Mouse (Mus musculus) stomach, postnatal 0 days (tissue): ENCODE results near the gene Zmym5. TPM values are rescaled to one million over a fixed set of nuclear protein-coding genes. Genes with fewer than 3 reads are reported as not detected.
"Not testable (repeated sequence)": the region's sequence is repeated elsewhere in the genome, so short reads cannot be mapped to it uniquely, and the experiment has no call there.

Experiments used
- ATAC-seq: fragments of 200-750 bp; cut with Nextera tagmentation; 2 replicates; pipeline ENCODE4 v1.8.0; 2017; ENCODE audit not compliant: low FRiP score, low TSS enrichment
- DNase-seq: peaks from one replicate; pipeline ENCODE4 v3.0.0-alpha.2; 2016; ENCODE audit warnings: low spot score
- H3K27ac ChIP-seq: fragments of 300-500 bp; sonication (generic); replicated peaks from 2 replicates; pipeline ENCODE4 v1.5.1; 2014; ENCODE audit warnings: mild to moderate bottlenecking, control low read depth
- H3K27me3 ChIP-seq: fragments of 300-500 bp; sonication (generic); 2 replicates; pipeline ENCODE4 v1.6.1; 2014; ENCODE audit warnings: low read length; ENCODE audit not compliant: control insufficient read depth, insufficient read depth
- H3K36me3 ChIP-seq: fragments of 300-500 bp; sonication (generic); 2 replicates; pipeline ENCODE4 v1.6.1; 2014; ENCODE audit warnings: low read length, mixed read lengths; ENCODE audit not compliant: control insufficient read depth, insufficient read depth
- H3K4me1 ChIP-seq: fragments of 300-500 bp; sonication (generic); replicated peaks from 2 replicates; pipeline ENCODE4 v1.6.1; 2014; ENCODE audit warnings: antibody characterized with exemption; ENCODE audit not compliant: control insufficient read depth, insufficient read depth
- H3K4me2 ChIP-seq: fragments of 300-500 bp; sonication (generic); replicated peaks from 2 replicates; pipeline ENCODE4 v1.6.1; 2014; ENCODE audit warnings: low read depth, mild to moderate bottlenecking, control low read depth, moderate library complexity
- H3K4me3 ChIP-seq: fragments of 300-500 bp; sonication (generic); 2 replicates; pipeline ENCODE4 v1.5.1; 2014; ENCODE audit warnings: low read depth, low read length, control low read depth
- H3K9ac ChIP-seq: fragments of 300-500 bp; sonication (generic); 2 replicates; pipeline ENCODE4 v1.6.1; 2014; ENCODE audit warnings: mild to moderate bottlenecking, low read length, control low read depth, mixed read lengths
- H3K9me3 ChIP-seq: fragments of 300-500 bp; sonication (generic); 2 replicates; pipeline ENCODE4 v1.6.1; 2016; ENCODE audit warnings: low read length; ENCODE audit not compliant: control insufficient read depth
- CTCF ChIP-seq: IDR thresholded peaks from 2 replicates; pipeline ENCODE4 v1.5.1; 2016; ENCODE audit warnings: antibody characterized with exemption, low read depth, mild to moderate bottlenecking, moderate library complexity
- EP300 ChIP-seq: optimal IDR thresholded peaks from 2 replicates; pipeline ENCODE3; 2016; ENCODE audit warnings: antibody characterized with exemption
- WGBS: fragments of 180-500 bp; shearing (Covaris S2); extraction: QIAGEN DNeasy Blood & Tissue Kit; methylation state at CpG from one replicate; pipeline ENCODE4 v1.1.7; 2014; 5-methylcytosine and 5-hydroxymethylcytosine counted together
- polyA plus RNA-seq: library from polyadenylated mRNA; unstranded; fragments of >200 nt; fragmentation: Nextera tagmentation; extraction: Ambion mirVana; gene quantifications from 2 replicates; pipeline ENCODE4 v1.2.1, GENCODE M21; 2015

Zmym5 gene
- polyA plus RNA-seq, 1 experiment from 2014 or later, result 14.9 TPM

DNA sequence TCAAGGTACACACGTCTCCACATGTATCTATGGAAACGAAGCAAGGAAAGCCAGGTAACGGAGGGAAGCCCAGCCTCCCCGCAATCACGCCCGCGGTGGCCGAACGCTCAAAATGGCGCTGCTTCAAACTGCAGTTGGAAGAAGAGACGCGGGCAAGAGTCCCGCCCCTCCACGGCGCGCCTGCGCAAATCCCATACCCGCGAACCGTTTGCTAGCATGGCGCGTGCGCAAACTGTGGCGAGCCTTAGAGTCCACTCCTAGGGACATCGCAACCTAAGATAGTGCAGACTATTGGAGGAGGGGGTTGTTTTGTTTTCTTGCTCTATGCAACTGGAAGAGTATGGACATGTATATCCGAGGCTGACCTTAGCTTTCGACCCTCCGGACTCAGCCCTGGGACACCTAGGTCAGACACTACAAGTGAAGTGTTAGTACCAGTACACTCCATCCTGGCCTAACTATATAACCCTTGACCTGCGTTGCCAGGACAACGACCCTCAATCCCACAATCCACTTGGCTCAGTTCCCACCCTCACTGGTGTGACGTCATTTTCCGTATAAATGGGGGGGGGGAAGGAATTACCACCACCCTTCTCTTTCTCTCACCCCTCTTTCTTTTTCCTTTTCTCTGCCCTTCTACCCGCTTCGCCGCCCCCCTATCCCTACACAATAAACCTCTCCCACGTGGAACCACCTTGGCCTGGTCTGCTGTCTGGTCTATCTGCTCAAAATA is 33.1 kb downstream of the Zmym5 start, which contains the start of gene Pspc1:
Pspc1 (minus strand) TSS at position 117 of the 733 bp plus-strand sequence.
- Histone ChIP-seq H3K9me3 (no peaks in the 10 kb centered on the region), H3K27ac (peak within 1 kb of the TSS; percentile 96), H3K27me3 (no peaks in the 10 kb centered on the region), H3K4me1 (no peaks in the 10 kb centered on the region), H3K9ac (peak within 1 kb of the TSS; percentile 84), H3K4me2 (peak within 1 kb of the TSS; percentile 79), H3K4me3 (peak within 1 kb of the TSS; percentile 83), H3K36me3 (no peaks in the 10 kb centered on the region)
- WGBS, result 0% methylated on average over 36 of the region's 36 CpGs
- TF ChIP-seq CTCF (no peak), EP300 (no peak)
- DNase-seq (peak; percentile 98), ATAC-seq (peak; percentile 97)

DNA sequence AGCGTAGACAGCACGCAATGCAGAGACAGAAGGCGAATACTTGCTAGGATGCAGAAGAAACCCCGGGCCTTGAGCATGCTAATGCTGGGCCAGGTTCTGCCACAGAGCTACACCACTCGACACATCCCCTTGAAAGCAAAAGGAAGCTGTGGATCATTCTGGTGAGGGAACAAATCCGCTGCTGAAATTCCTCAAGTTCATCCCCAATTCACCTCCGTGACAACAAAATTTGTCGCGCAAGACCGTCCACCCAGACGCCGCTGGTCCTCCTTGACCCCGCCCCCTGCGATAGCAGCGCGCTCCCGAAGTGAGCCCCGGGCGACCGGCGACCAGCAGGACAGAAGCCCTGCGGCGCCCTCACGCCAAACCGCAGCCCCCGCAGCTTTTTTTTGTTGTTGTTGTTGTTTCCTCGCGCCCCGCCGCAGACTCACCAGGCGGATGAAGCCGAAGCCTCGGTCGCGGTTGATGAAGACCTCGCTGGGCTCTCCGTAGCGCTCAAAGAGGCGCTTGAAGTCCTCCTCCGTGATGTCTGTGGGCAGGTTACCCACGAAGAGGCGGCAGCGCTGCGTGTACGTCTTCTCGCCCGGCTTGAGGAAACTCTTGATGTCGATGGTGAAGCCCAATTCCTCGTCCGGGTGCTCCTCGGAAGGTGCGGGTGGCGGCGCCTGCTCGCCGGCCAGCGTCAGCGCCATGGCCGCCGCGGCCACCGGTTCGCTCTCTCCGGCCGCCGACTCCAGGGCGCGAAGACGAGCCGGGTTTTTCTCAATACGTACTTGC is 34.0 kb downstream of the Zmym5 start:
- under 1% methylated on average over 71 of the region's 71 CpGs for WGBS
- Histone ChIP-seq H3K27ac (peak overlapping the region; percentile 96), H3K4me2 (peak overlapping the region; percentile 79), H3K4me1 (no peaks in the 10 kb centered on the region), H3K36me3 (no peaks in the 10 kb centered on the region), H3K4me3 (peak overlapping the region; percentile 83), H3K9me3 (no peaks in the 10 kb centered on the region), H3K27me3 (no peaks in the 10 kb centered on the region), H3K9ac (peak overlapping the region; percentile 84)
- ATAC-seq, result peak; percentile 53
- TF ChIP-seq EP300 (no peak), CTCF (no peak)
- peak; percentile 76 for DNase-seq

DNA sequence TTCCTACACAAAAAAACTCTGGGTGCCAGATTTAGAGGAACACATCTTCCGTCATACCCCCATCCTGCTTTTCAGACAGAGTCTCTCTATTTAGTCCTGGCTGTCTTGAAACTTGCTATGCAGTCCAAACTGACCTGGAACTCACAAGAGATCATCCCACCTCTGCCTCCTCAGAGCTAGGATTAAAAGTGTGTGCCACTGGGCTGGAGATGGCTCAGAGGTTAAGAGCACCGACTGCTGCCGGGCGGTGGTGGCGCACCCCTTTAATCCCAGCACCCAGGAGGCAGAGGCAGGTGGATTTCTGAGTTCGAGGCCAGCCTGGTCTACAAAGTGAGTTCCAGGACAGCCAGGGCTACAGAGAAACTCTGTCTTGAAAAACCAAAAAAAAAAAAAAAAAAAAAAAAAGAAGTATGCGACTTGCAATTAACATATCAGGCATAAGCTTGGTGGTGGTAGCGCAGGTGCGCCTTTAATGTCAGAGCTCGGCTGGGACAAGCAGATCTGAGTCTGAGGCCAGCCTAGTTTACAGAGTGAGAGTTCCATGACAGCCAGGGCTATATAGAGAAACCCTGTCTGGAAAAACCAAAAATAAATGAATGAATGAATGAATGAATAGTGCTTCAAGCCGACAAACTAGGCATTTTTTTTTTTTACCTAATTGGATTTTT is 34.8 kb downstream of the Zmym5 start:
- Histone ChIP-seq H3K4me3 (peak overlapping the region; percentile 83), H3K4me1 (no peaks in the 10 kb centered on the region), H3K9ac (no peak overlapping the region), H3K36me3 (no peaks in the 10 kb centered on the region), H3K4me2 (peak overlapping the region; percentile 79), H3K9me3 (no peaks in the 10 kb centered on the region), H3K27ac (no peak overlapping the region), H3K27me3 (no peaks in the 10 kb centered on the region)
- ATAC-seq (no peak), DNase-seq (no peak)
- 21% methylated on average over 11 of the region's 11 CpGs for WGBS
- no peak for TF ChIP-seq EP300
- TF ChIP-seq CTCF, result peak; percentile 8; the same call in 1 of the 2 replicates

DNA sequence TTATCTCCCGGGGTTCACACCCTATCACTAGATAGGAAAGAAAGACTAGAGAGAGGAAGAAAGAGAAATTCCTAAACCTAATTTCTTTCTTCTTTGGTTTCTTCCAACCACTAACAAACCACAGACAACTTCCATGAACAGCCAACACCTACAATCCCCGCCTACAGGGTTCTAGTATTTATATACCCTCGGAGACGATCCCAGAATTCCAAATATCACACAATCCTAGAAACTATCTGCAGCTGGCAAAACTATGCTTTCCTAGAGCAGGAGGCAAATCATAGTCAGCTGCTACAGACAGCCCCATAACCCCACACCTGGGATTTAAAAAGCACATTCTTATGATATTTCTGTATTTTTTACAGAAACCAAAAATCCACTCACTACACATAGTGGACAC is 36.1 kb downstream of the Zmym5 start:
- ATAC-seq (no peak), DNase-seq (no peak)
- 46% methylated on average over 4 of the region's 4 CpGs for WGBS
- Histone ChIP-seq H3K4me3 (no peak overlapping the region), H3K9me3 (no peaks in the 10 kb centered on the region), H3K27ac (no peak overlapping the region), H3K27me3 (no peaks in the 10 kb centered on the region), H3K36me3 (no peaks in the 10 kb centered on the region; the same call in 1 of the 2 replicates), H3K9ac (no peak overlapping the region), H3K4me2 (peak overlapping the region; percentile 2; the same call in 1 of the 2 replicates), H3K4me1 (no peaks in the 10 kb centered on the region)
- TF ChIP-seq CTCF (no peak), EP300 (no peak)

DNA sequence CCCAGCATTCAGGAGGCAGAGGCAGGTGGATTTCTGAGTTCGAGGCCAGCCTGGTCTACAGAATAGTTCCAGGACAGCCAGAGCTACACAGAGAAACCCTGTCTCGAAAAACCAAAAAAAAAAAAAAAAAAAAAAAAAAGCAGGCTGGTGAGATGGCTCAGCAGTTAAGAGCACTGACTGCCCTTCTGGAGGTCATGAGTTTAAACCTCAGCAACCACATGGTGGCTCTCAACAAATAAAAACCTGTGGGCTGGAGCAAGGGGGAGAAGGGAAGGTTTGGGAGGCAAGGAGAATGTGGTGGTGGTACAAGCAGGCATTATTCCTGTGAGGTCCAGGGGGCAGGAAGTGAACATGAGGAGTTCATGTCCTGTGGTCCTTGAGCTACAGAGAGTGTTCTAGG is 45.1 kb downstream of the Zmym5 start:
- H3K4me3 ChIP-seq, H3K4me2 ChIP-seq, H3K36me3 ChIP-seq, H3K4me1 ChIP-seq, DNase-seq, H3K27me3 ChIP-seq, H3K9me3 ChIP-seq, H3K27ac ChIP-seq, H3K9ac ChIP-seq, ATAC-seq: not testable (repeated sequence)
- WGBS, result 80% methylated on average over 2 of the region's 2 CpGs

DNA sequence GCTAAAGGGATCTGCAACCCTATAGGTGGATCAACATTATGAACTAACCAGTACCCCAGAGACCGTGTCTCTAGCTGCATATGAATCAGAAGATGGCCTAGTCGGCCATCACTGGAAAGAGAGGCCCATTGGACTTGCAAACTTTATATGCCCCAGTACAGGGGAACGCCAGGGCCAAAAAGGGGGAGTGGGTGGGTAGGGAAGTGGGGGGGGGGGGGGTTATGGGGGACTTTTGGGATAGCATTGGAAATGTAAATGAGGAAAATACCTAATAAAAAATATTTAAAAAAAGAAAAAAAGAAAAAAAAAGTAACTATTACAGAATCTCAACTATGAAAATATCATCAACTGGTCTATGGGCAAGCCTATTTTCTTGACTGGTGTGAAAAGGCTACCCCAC is 46.4 kb downstream of the Zmym5 start:
- H3K27ac ChIP-seq, H3K4me2 ChIP-seq, H3K27me3 ChIP-seq, H3K36me3 ChIP-seq, H3K9ac ChIP-seq, DNase-seq, H3K4me3 ChIP-seq, ATAC-seq, H3K9me3 ChIP-seq, H3K4me1 ChIP-seq: not testable (repeated sequence)
- 82% methylated on average over 2 of the region's 3 CpGs for WGBS
